Mouse (Mus musculus) G1E (cell line): ENCODE data around the gene Kcnc2. TPM values are rescaled to one million over a fixed set of nuclear protein-coding genes. Genes with fewer than 3 reads are reported as not detected.

Experiments
- ATAC-seq: 2 replicates; pipeline ENCODE4 v1.8.0; 2016; ENCODE audit warnings: mild to moderate bottlenecking; ENCODE audit not compliant: insufficient number of reproducible peaks, poor library complexity, low FRiP score, severe bottlenecking; ENCODE audit errors: extremely low read depth
- DNase-seq: peaks from one replicate; pipeline ENCODE4 v3.0.0; 2012; ENCODE audit warnings: low spot score
- H3K27me3 ChIP-seq: 2 replicates; pipeline ENCODE4 v1.6.1; 2012; ENCODE audit warnings: mild to moderate bottlenecking, low read length, inconsistent platforms; ENCODE audit not compliant: insufficient read depth
- H3K36me3 ChIP-seq: replicated peaks from 2 replicates; pipeline ENCODE3; 2012; ENCODE audit warnings: mild to moderate bottlenecking, inconsistent platforms
- H3K4me1 ChIP-seq: 2 replicates; pipeline ENCODE4 v1.6.1; 2012; ENCODE audit warnings: low read depth, low read length, inconsistent platforms, mixed read lengths; ENCODE audit not compliant: insufficient read depth
- H3K4me3 ChIP-seq: 2 replicates; pipeline ENCODE4 v1.5.1; 2012; ENCODE audit warnings: low read depth, mild to moderate bottlenecking, inconsistent platforms, low read length, moderate library complexity, mixed read lengths
- H3K9me3 ChIP-seq: replicated peaks from 2 replicates; pipeline ENCODE4 v1.6.1; 2012; ENCODE audit warnings: inconsistent platforms
- CTCF ChIP-seq: IDR thresholded peaks from 2 replicates; pipeline ENCODE4 v1.5.1; 2012; ENCODE audit warnings: low read depth, low read length, inconsistent platforms, mixed read lengths
- GATA1 ChIP-seq: IDR thresholded peaks from 2 replicates; pipeline ENCODE4 v1.6.1; 2012; ENCODE audit warnings: borderline replicate concordance, low read length, inconsistent platforms, mixed read lengths
- GATA2 ChIP-seq: IDR thresholded peaks from 2 replicates; pipeline ENCODE4 v1.6.1; 2012; ENCODE audit warnings: low read depth, low read length, inconsistent platforms, borderline replicate concordance
- POLR2AphosphoS5 ChIP-seq: IDR thresholded peaks from 2 replicates; pipeline ENCODE4 v1.6.1; 2012; ENCODE audit warnings: low read depth, low read length, inconsistent platforms; ENCODE audit not compliant: insufficient replicate concordance
- TAL1 ChIP-seq: conservative IDR thresholded peaks from 2 replicates; pipeline ENCODE4 v1.6.1; 2012; ENCODE audit warnings: low read depth, low read length, inconsistent platforms, mixed read lengths
- polyA plus RNA-seq: library from polyadenylated mRNA; stranded (reverse); fragments of >175 nt; gene quantifications from 2 replicates; pipeline ENCODE4 v1.2.3, GENCODE M21; 2012
- total RNA-seq, 2 experiments: library from RNA; stranded (forward) in 1 of 2; stranded (reverse) in 1 of 2; fragments of 200-1000 nt in 1 of 2; fragments of >200 nt in 1 of 2; fragmentation: Nextera tagmentation in 1 of 2; gene quantifications; 2 replicates each; pipeline ENCODE4 v1.2.3; 2014 to 2017

Kcnc2 gene
- total and polyA plus RNA-seq, 3 experiments: 0.16 TPM; not detected in 2

- DNase-seq (no peak), ATAC-seq (no peak)
- Histone ChIP-seq H3K4me1 (no peaks in the 10 kb centered on the region), H3K36me3 (no peaks in the 10 kb centered on the region), H3K4me3 (no peak overlapping the region), H3K27me3 (no peaks in the 10 kb centered on the region), H3K9me3 (no peaks in the 10 kb centered on the region; the same call in 1 of the 2 replicates)
- no peak for TF ChIP-seq POLR2AphosphoS5
- no peak for TF ChIP-seq CTCF
- TF ChIP-seq GATA2: no peak
Measured at GRCm38 (mm10) chr10:112394399-112394970, 123.6 kb downstream of the Kcnc2 start.

- Histone ChIP-seq H3K36me3 (no peaks in the 10 kb centered on the region), H3K4me1 (no peaks in the 10 kb centered on the region), H3K9me3 (no peaks in the 10 kb centered on the region; the same call in 1 of the 2 replicates), H3K27me3 (no peaks in the 10 kb centered on the region), H3K4me3 (no peak overlapping the region)
- ATAC-seq (no peak), DNase-seq (no peak)
- TF ChIP-seq CTCF: no peak
- no peak for TF ChIP-seq TAL1
- TF ChIP-seq GATA1: no peak
- no peak for TF ChIP-seq POLR2AphosphoS5
- TF ChIP-seq GATA2: no peak
Measured at GRCm38 (mm10) chr10:112397194-112397593, 126.3 kb downstream of the Kcnc2 start.

- Histone ChIP-seq H3K36me3 (no peaks in the 10 kb centered on the region), H3K27me3 (no peaks in the 10 kb centered on the region), H3K4me1 (no peaks in the 10 kb centered on the region), H3K9me3 (no peaks in the 10 kb centered on the region; the same call in 1 of the 2 replicates), H3K4me3 (no peak overlapping the region)
- ATAC-seq: no peak
- DNase-seq: no peak
- no peak for TF ChIP-seq CTCF
- TF ChIP-seq GATA1: no peak
- no peak for TF ChIP-seq POLR2AphosphoS5
- TF ChIP-seq TAL1: no peak
- TF ChIP-seq GATA2: no peak
Measured at GRCm38 (mm10) chr10:112400591-112401404, 129.9 kb downstream of the Kcnc2 start.

GRCm38 (mm10) chr10:112409525-112409924 lies 138.6 kb downstream of the Kcnc2 start:
- Histone ChIP-seq H3K36me3 (no peaks in the 10 kb centered on the region), H3K4me3 (no peak overlapping the region), H3K27me3 (no peaks in the 10 kb centered on the region), H3K9me3 (peaks cover 4% of the 10 kb centered on the region; the same call in 1 of the 2 replicates), H3K4me1 (no peaks in the 10 kb centered on the region)
- DNase-seq: no peak
- ATAC-seq: no peak
- TF ChIP-seq CTCF: no peak
- TF ChIP-seq GATA1: no peak
- no peak for TF ChIP-seq GATA2
- TF ChIP-seq TAL1: no peak
- TF ChIP-seq POLR2AphosphoS5: no peak

GRCm38 (mm10) chr10:112423327-112423726 lies 152.4 kb downstream of the Kcnc2 start:
- no peaks in the 10 kb centered on the region for H3K27me3 ChIP-seq
- H3K4me1 ChIP-seq: no peaks in the 10 kb centered on the region
- DNase-seq (no peak), ATAC-seq (no peak)
- peaks cover 4% of the 10 kb centered on the region; the same call in 1 of the 2 replicates for H3K9me3 ChIP-seq
- H3K4me3 ChIP-seq: no peak overlapping the region
- TF ChIP-seq GATA2: no peak
- TF ChIP-seq TAL1: no peak
- TF ChIP-seq CTCF: no peak
- no peak for TF ChIP-seq POLR2AphosphoS5
- no peak for TF ChIP-seq GATA1
- H3K36me3 ChIP-seq: no peaks in the 10 kb centered on the region

- peaks cover 5% of the 10 kb centered on the region for H3K9me3 ChIP-seq
- ATAC-seq (no peak), DNase-seq (no peak)
- H3K36me3 ChIP-seq: no peaks in the 10 kb centered on the region
- no peaks in the 10 kb centered on the region for H3K4me1 ChIP-seq
- no peak overlapping the region for H3K4me3 ChIP-seq
- H3K27me3 ChIP-seq: no peaks in the 10 kb centered on the region
- TF ChIP-seq TAL1 (no peak), POLR2AphosphoS5 (no peak), GATA1 (no peak), CTCF (no peak), GATA2 (no peak)
Measured at GRCm38 (mm10) chr10:112436950-112437349, 166.0 kb downstream of the Kcnc2 start.
